Mouse (Mus musculus) A20 (cell line): ENCODE results near the gene Btk.

Experiments
- DNase-seq: peaks from one replicate; pipeline ENCODE4 v3.0.0-alpha.2; 2011; ENCODE audit warnings: low read depth, low spot score

Gene Btk

GRCm38 (mm10) chrX:134580528-134581305 is 2.7 kb downstream of the Btk start:
- DNase-seq, result peak; percentile 80

GRCm38 (mm10) chrX:134577896-134578295 is 5.5 kb downstream of the Btk start:
- DNase-seq, result no peak

DNA sequence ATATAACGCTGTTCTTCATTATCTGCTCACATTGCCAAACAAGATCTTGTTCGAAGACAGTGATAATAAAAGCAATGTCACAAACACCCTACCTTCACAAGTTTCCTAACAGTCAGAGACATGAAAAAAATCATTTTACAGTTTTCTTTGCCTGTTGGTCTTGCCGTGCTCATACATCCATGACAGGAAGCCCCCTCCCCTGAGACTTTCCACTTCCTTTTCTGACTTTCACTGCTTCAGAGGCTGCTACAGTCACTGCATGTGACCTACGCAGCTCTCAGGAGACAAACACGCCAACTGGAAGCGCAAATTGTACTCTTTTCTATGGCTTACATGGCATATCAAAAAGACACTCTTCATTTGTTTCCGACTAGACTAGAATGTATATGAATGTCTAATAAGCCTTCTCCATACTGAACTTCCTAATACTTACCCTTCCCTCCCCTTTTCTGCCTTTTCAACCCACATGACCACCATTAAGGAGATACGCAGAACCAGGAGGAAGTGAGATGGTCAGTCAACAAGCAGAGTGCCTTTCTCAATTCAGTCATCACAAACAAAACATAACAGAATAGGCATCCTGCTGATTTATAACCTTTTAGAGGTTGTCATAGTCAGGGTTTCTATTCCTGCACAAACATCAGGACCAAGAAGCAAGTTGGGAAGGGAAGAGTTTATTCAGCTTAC is 16.7 kb downstream of the Btk start:
- peak; percentile 67 for DNase-seq

DNA sequence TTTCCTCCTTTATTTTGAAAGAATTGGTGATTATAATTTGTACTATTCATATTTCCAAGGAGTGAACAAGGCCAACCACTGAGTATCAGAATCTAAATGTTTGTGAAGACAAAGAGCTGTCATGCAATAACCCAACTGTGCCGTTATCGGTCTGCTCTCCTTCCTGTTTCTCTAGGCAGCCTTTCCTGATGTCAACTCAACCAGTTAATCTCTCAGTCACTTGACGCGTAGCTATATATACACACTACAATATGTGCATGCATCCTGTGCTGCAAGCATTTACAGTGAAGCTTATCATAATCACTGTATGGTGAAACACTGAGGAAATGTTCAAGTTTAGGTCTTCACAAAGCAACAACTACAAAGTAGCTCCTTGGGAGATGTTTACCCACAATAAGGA is 19.0 kb downstream of the Btk start:
- DNase-seq, result no peak

DNA sequence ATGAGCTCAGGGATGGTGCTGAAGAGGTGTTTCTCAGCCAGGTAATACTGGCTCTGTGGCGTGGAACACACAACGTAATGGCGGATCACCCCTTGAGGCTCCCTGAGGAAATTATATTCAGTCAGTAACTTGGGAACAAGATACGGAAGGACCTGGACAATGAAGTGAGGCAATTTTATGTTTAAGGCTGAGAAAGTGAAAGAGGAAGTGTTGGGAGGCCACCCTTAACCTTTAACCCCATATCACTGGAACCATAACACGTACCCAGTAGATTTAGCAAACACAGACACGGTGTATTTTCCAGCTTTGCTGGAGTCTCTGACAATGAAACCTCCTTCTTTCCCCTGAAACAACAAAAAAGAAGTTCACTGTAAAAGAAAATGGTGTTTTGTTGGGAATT is 28.9 kb downstream of the Btk start:
- no peak for DNase-seq

- DNase-seq, result no peak
These were observed 30.0 kb downstream of the Btk start for GRCm38 (mm10) chrX:134553326-134553725.

DNA sequence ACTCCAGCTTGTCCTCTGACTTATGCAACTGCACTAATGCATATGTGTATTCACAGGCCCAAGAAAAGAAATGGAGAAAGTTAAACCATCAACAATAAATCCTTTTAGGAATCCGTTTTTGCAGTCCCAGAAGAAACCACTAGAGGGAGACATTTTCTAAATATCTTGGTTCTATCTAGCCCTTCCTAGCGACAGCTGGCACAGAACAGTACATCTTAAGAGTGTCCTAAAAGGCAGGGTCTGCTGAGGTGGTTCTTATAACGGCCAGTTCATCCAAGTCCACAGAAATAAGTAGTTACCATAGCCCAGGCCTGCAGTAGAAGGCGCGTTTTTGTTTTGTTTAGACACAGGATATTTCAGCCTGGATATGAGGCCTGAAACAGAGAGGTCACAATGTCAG is 32.5 kb downstream of the Btk start:
- DNase-seq, result peak; percentile 49

- DNase-seq, result no peak
These were observed 36.0 kb downstream of the Btk start for GRCm38 (mm10) chrX:134547330-134547729.

DNA sequence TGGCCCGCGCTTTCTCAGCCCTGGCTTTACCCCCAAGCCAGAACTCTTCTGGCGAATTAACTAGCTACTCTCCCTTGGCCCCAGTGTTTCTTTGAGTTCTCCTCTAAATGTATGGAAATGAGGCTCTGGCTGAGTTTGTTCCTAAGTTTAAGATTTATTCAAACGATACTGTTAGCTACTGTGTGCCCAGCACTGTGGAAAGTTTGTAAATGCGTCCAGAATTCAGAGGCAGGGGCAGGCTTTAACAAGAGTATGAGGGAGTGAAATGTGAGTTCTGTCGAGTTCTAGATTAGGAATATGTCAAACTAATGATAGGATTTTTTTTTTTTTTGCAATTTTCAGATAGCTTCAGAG is 41.4 kb downstream of the Btk start:
- DNase-seq, result no peak

- peak; percentile 86 for DNase-seq
These were observed 42.0 kb downstream of the Btk start, which contains the start of gene Timm8a1 for GRCm38 (mm10) chrX:134541145-134541954. TSS of gene Timm8a1 (minus strand) at chrX:134541865.

GRCm38 (mm10) chrX:134540414-134541135 is 42.8 kb downstream of the Btk start:
- peak; percentile 63 for DNase-seq

- DNase-seq, result peak; percentile 69
These were observed 43.6 kb downstream of the Btk start for GRCm38 (mm10) chrX:134539795-134540194.

DNA sequence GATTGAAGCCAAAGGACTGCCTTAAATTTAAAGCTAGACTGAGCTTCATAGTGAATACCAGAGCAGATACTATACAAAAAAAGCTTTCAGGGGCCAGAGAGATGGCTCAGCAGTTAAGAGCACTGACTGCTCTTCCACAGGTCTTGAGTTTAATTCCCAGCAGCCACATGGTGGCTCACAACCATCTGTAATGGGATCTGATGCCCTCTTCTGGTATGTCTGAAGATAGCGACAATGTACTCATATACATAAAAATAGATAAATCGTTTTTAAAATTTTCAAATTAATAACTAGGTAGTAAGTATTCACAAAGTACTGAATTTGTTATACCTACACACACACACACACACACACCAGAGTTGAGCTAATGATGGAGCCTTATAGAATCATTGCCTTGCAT is 50.0 kb downstream of the Btk start:
- no peak for DNase-seq

- no peak for DNase-seq
These were observed 58.1 kb downstream of the Btk start for GRCm38 (mm10) chrX:134525260-134525659.

DNA sequence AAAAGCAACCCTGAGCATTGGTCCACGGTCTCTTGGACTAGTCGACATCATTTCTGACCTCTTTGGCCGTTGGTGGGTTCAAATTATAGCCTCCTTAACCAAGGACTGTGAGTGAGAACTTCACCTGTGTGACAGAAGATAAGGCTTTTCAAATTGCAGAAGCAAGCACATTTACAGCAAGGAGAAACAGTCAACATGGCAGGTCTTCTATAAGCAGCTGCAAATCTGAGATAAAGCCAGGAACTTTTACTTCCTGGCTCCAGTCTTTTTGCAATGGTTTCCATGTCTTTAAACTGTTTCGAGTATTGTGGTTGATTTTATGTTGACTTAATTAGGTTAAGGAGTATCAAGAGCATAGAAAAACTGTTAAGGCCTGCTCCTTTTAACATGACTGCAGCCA is 59.6 kb downstream of the Btk start:
- no peak for DNase-seq

- DNase-seq, result peak; percentile 18
These were observed 73.9 kb downstream of the Btk start for GRCm38 (mm10) chrX:134509473-134509872.

GRCm38 (mm10) chrX:134507977-134508376 is 75.4 kb downstream of the Btk start:
- peak; percentile 27 for DNase-seq

- no peak for DNase-seq
These were observed 82.7 kb downstream of the Btk start for GRCm38 (mm10) chrX:134500651-134501050.
